Mouse (Mus musculus): Measurements from ENCODE around the gene Asic2.

The Asic2 gene

GRCm38 (mm10) chr11:81954398-81954797 is 13.9 kb downstream of the Asic2 start:
- DNase-seq (ENCODE audit: low spot score in 2 of 2) = no peak

DNA sequence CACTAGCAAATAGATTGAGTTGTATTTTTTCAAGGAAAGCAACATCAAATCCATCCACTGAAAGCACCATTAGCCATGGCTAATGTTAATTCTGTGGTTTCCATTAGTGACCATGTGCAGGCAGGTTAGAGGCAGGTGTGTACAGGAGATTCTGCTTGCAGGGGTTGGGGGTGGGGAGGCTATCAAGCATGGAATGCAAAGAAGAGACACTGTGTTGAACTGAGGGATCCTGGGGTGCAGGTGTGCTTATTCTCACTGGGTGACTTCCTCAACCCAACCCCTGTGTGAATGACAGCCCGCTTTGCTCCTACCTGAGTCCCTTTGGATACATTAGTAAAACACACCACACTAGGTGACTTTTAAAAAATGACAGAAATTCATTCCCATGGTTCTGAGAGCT is 20.2 kb downstream of the Asic2 start:
- no peak for DNase-seq (ENCODE audit: low spot score in 2 of 2)

DNA sequence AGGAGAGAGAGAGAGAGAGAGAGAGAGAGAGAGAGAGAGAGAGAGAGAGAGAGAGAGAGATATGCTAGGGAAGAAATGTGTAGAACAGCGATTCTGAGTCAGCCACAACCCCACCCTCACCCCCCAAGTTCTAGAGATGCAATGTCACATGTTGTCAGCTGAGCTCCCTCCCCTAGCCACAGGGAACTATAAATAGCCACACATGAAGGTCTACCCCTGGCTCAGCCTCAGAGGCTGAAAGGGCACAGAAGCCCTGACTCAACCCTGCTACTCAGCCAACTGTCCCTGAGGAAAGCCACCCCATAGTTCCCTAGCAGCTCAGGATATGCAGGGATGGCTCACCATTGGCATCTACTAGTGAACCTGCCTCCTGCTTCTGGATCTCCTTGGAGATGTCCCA is 26.1 kb downstream of the Asic2 start:
- DNase-seq (ENCODE audit: low spot score in 2 of 2) = no peak

DNA sequence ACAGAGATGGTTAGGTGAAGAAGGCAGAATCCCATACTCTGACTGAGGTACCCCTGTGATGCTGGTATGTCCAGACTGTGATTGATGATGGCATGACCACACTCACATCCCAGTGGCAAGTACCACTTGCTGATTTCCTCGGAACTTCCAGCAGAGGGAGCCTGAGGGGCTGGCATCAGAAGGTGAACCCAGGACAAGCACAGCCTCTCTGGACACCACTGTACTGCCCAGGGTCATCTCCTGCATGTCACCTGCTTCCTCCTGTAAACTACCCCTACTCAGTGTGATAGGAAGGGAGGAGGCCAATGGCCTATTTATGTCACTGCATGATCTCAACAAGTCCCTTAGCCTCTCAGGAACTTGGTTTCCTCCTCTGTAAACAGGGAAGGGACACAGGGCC is 27.3 kb downstream of the Asic2 start:
- DNase-seq (ENCODE audit: low spot score in 2 of 2) = no peak

DNA sequence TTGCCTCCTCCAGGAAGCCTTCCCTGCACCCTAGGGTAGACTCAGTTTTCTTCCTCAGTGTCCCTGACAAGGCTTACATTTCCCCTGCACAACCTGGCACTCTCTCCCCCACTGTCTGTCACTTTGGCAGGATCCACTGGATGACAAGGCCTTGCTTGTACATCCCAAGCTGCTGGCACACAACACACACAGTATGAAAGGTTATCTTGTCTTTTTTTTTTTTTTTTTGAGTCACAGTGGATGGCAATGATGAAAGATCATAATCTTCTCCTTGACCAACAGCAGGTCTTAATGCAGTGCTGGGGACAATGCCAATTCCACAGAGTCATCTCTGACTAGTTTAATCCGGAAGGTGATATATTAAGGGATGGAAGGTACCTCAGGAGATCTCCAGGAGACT is 30.7 kb downstream of the Asic2 start:
- no peak for DNase-seq (ENCODE audit: low spot score in 2 of 2)

DNA sequence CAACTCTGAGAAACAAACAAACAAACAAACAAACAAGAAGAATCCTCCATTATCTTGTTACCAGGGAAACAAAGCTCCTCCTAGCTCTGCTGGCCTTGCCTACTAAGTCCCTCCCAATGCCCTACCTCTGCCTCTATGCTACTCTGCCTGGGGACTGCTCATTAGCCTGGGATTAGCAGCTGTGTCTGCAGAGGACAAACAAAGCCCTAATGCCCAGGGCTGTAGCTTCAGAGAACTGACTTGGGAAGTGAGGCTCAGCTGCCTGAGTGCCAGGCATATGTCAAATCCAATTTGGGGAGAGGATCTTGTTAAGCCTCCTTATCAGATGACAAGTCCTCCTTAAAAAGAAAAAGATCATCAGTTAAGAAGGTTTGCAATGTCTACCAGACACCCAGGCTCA is 41.9 kb downstream of the Asic2 start:
- no peak for DNase-seq (ENCODE audit: low spot score in 2 of 2)

GRCm38 (mm10) chr11:81923626-81924025 is 44.6 kb downstream of the Asic2 start:
- DNase-seq (ENCODE audit: low spot score in 2 of 2) = no peak

GRCm38 (mm10) chr11:81923096-81923495 is 45.2 kb downstream of the Asic2 start:
- no peak for DNase-seq (ENCODE audit: low spot score in 2 of 2)

DNA sequence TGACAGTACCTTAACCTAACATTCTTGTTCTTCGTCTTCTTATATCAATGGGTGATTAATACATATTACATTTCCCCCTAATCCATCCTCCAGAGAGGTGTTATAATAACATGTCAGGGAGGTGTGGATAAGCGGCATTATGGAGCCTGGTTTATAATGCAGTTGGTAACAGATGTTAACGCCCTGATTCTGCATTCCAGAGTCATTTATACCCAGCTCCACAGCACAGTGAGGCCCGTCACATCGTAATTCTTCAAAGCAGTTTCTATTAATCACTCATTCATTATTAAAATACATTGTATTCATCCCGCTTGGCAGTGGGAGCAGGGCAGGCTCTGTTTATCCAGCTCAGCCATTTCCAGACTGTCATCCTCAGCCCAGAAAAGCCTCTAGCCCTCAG is 52.8 kb downstream of the Asic2 start:
- DNase-seq (ENCODE audit: low spot score in 2 of 2) = no peak

DNA sequence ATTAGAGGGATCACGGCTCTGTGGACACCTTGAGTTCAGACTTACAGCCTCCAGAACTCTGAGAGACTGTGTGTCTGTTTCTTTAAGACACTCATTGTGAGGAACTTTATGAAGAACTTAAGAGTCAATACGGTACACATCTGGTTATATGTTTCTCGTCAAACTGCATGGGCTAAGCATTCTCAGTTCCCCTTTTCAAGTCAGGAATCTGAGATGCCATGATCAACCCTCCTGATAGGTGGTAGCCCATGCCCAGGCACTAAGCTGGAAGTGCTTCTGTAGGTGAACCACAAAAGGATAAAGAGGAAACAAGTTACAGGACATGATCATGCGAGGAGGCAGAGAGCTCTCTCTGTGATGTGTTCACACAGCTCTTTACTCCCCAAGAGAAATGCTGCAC is 55.2 kb downstream of the Asic2 start:
- no peak for DNase-seq (ENCODE audit: low spot score in 2 of 2)

- no peak for DNase-seq (ENCODE audit: low spot score in 2 of 2)
Observed at GRCm38 (mm10) chr11:81909397-81909894, 58.8 kb downstream of the Asic2 start.

DNA sequence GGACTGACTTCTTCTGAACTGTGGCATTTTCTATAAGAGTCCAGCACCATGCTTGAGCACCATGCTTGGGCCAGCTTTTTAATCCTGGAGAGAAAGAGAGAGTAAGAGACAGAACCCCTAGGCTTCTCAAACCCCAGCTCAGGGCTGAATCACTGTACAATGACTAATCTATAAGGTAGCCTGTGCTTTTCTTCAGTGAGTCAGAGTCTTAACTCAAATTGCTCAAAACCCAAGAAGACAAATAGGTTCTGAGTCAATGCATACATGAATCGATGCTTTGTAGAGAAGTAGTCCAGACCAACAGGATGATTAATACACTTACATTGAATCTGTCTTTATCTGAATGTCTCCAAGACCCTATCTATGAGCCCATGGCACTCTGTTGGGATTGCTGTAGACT is 59.5 kb downstream of the Asic2 start:
- DNase-seq (ENCODE audit: low spot score in 2 of 2) = no peak

GRCm38 (mm10) chr11:81902318-81902717 is 65.9 kb downstream of the Asic2 start:
- no peak for DNase-seq (ENCODE audit: low spot score in 2 of 2)

- no peak for DNase-seq (ENCODE audit: low spot score in 2 of 2)
Observed at GRCm38 (mm10) chr11:81897547-81898354, 70.5 kb downstream of the Asic2 start.

DNA sequence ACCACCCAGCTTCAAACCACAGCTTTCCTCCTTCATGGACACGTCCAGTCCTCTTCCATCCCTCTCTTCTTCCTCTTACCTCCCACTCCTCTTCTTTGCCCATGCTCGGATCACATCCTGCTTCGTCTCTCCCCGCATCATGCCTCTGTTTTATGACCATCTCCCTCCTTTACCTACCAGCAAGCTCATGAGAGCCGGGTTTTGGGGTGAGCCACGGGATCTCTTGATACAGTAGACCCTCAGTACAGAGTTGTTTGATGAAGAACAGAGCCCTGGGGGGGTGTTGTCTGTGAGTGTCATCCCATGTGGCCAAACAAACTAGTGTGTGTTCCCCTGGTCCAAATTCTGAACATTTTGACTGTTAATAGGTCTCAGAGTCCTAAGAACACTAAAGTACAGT is 71.7 kb downstream of the Asic2 start:
- DNase-seq (ENCODE audit: low spot score in 2 of 2) = no peak

GRCm38 (mm10) chr11:81871506-81872213 is 96.6 kb downstream of the Asic2 start:
- no peak for DNase-seq (ENCODE audit: low spot score in 2 of 2)

- DNase-seq (ENCODE audit: low spot score in 2 of 2) = no peak
Observed at GRCm38 (mm10) chr11:81865661-81866382, 102.4 kb downstream of the Asic2 start.

DNA sequence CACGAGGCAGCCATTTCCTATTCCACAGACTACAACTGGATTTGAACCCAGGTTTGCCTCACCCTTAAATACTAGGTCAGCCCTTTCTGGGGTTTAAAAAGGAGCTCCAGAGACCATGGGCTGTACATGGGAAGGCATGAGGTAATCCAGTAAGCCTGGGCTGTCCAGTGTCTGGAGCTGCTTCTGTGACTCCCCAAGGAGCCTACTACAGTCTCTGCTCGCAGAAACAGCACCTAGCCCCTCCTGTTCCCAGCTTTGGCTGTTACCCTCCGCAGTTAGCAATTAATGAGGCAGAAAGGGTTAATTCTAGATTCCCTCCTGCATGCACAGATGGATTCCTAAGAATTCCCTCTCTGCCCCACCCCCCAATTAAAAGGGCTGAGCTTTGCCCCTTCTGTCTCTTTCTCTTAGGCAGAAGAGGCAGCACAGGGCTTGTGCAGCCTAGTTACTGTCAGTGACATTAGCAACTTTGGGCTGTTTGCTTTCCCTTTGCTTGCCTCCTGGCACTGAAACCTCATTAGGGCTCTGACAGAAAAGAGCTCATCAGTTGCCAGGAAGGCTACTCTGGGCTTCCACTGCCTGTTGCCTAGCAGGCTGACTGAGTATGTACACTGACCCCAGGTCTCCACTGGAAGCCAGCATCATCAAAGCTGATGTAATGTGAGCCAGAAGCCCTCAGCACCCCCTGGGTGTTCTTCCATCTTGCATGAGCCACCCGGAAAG is 107.8 kb downstream of the Asic2 start, which contains the start of gene 5530401A14Rik:
TSS of gene 5530401A14Rik (plus strand) at position 424 of the 723 bp plus-strand sequence.
- DNase-seq (ENCODE audit: low spot score in 2 of 2) = no peak

- no peak for DNase-seq (ENCODE audit: low spot score in 2 of 2)
Observed at GRCm38 (mm10) chr11:81847773-81848490, 120.3 kb downstream of the Asic2 start.

DNA sequence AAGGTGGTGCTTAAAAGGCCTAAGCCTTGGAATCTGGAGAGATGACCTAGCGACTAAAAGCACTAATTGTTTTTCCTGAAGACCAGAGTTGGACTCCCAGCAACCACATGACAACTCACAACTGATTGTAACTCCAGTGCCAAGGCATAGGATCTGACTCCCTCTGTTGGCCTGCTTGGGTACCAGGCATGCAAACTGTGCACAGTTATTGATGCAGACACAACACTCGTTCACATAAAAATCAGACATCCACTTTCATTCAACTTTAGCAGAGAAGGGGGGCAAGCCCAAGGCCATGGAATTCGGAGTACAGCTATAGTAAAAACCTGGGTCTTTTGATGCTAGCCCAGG is 122.6 kb downstream of the Asic2 start:
- DNase-seq (ENCODE audit: low spot score in 2 of 2) = no peak
